11 mouse cellular contexts compared by ENCODE assay signal in the genomic region with DNA sequence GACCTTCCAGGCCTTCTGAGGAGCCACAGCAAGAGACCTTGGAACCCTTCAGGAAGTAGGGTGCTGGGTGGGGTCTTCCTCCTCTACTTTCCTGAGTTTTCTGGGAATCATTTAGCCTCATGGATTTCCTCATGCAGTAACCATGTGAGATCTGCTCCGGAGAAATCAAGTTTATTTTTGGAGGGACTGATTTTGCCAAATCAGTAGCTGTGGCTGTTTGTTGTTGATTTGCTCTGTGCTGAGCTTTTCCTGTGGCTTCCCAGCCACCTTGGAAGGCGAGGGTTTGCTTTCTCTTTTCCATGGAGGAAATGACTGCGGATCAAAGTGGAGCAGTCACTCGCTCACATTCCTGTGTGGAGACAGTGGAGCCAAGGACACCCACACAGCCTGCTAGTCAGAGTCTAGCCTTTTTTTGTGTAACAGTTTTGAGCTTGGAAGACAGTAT. TPM values are rescaled to one million over a fixed set of nuclear protein-coding genes. Genes with fewer than 3 reads are reported as not detected.
DNase-seq lines count a peak whose midpoint lies in the region; ATAC-seq and TF ChIP-seq lines count a peak whose summit lies in the region.
"Had no signal": no experiment of that assay in that cellular context is flagged by ENCODE, and none has a peak within 500 bp of the region (broad histone marks: within the 10 kb centered on the region; RNA-seq: fewer than 3 reads in every experiment).

No protein-coding gene starts in this region.

- H3K27ac ChIP-seq in heart, adult 2 months, result peak overlapping the region; percentile 87
- H3K27ac ChIP-seq in lung, postnatal 0 days (ENCODE audit: low read length), result peak overlapping the region; percentile 47
- no peak overlapping the region for H3K27ac ChIP-seq in forebrain, embryonic 12.5 days

- no peak for TF ChIP-seq CTCF in heart, adult 2 months (IDR thresholded peaks at IDR 0.05)
- no peak for TF ChIP-seq CTCF in lung, postnatal 0 days (IDR thresholded peaks at IDR 0.05)

- H3K4me2 ChIP-seq in lung, postnatal 0 days (replicated peaks; ENCODE audit: low read depth, low read length), result no peak overlapping the region
- H3K4me2 ChIP-seq in forebrain, embryonic 12.5 days, result no peak overlapping the region

- DNase-seq in left cerebral cortex, postnatal 25 days (ENCODE audit: low spot score in 2 of 2), result peak; percentile 37 to 68
- DNase-seq in left cerebral cortex, postnatal 4 days, result no peak
- peak in 1 of 2 experiments; percentile 55 for DNase-seq in heart, adult 2 months
- DNase-seq in heart, postnatal 25 days (ENCODE audit: low spot score), result peak; percentile 20
- no peak for DNase-seq in lung, postnatal 0 days (ENCODE audit: low spot score)
- no peak for DNase-seq in T-cell, adult 2 months (ENCODE audit: low spot score)
- DNase-seq in adrenal gland, adult 8-10 months, result no peak
- DNase-seq: cerebellum, adult 8-10 months had no signal

- peak; percentile 48; the same call in 1 of the 2 replicates for TF ChIP-seq EP300 in heart, adult 2 months (IDR thresholded peaks at IDR 0.05; ENCODE audit: insufficient read depth, low read depth, low read length)
- TF ChIP-seq EP300 in lung, postnatal 0 days (IDR thresholded peaks at IDR 0.05), result peak; percentile 31

- ATAC-seq in lung, postnatal 0 days, result peak; percentile 42
- no peak for ATAC-seq in forebrain, embryonic 12.5 days (ENCODE audit: low FRiP score)
- ATAC-seq: forebrain, embryonic 14.5 days had no signal

- H3K9ac ChIP-seq in heart, adult 2 months (ENCODE audit: low read depth, low read length), result no peak overlapping the region; the same call in 1 of the 2 replicates
- no peak overlapping the region for H3K9ac ChIP-seq in lung, postnatal 0 days (replicated peaks; ENCODE audit: low read depth)
- no peak overlapping the region for H3K9ac ChIP-seq in forebrain, embryonic 12.5 days

- TF ChIP-seq POLR2A in heart, adult 2 months (IDR thresholded peaks at IDR 0.05; ENCODE audit: insufficient read depth, low read depth, low read length), result 0 out of 2 replicates have a peak, but pooled peaks have one; percentile 7

- peaks cover 38% of the 10 kb centered on the region for H3K4me1 ChIP-seq in heart, adult 2 months (ENCODE audit: control insufficient read depth, insufficient read depth, low read length)
- peaks cover 12% of the 10 kb centered on the region; the same call in 1 of the 2 replicates for H3K4me1 ChIP-seq in lung, postnatal 0 days (ENCODE audit: insufficient read depth, low read depth, low read length)
- peaks cover 29% of the 10 kb centered on the region for H3K4me1 ChIP-seq in forebrain, embryonic 12.5 days

- no peaks in the 10 kb centered on the region for H3K79me2 ChIP-seq in heart, adult 2 months (replicated peaks; ENCODE audit: control insufficient read depth, insufficient read depth, low read length)

- H3K9me3 ChIP-seq in lung, postnatal 0 days (ENCODE audit: low read length), result no peaks in the 10 kb centered on the region
- no peaks in the 10 kb centered on the region for H3K9me3 ChIP-seq in forebrain, embryonic 12.5 days
- H3K9me3 ChIP-seq: G1E had no signal

- intact Hi-C loops in left cerebral cortex, postnatal 25 days (cut with DNase I), result no loop called here
- intact Hi-C loops in left cerebral cortex, postnatal 4 days (cut with DNase I), result no loop called here
- intact Hi-C loops in heart, adult 2 months (cut with DNase I), result loop anchor here (2.0 kb wide), 1 partner anchor 17 kb away; no protein-coding TSS in a partner anchor
- intact Hi-C loops in heart, postnatal 25 days (cut with DNase I), result loop anchor here (2.0 kb wide), 1 partner anchor 17 kb away; no protein-coding TSS in a partner anchor

- WGBS in heart, adult 2 months, result 16% methylated on average over 4 of the region's 4 CpGs
- 31% methylated on average over 4 of the region's 4 CpGs for WGBS in lung, postnatal 0 days
- WGBS in forebrain, embryonic 12.5 days, result 78% methylated on average over 4 of the region's 4 CpGs

- no peaks in the 10 kb centered on the region for H3K27me3 ChIP-seq in heart, adult 2 months (ENCODE audit: control insufficient read depth, insufficient read depth, low read length)
- H3K27me3 ChIP-seq in lung, postnatal 0 days (replicated peaks; ENCODE audit: insufficient read depth, low read length), result no peaks in the 10 kb centered on the region
- no peaks in the 10 kb centered on the region for H3K27me3 ChIP-seq in forebrain, embryonic 12.5 days

- H3K36me3 ChIP-seq in heart, adult 2 months (ENCODE audit: control insufficient read depth, insufficient read depth, low read length), result peaks cover 16% of the 10 kb centered on the region; the same call in 1 of the 2 replicates
- H3K36me3 ChIP-seq in lung, postnatal 0 days (ENCODE audit: insufficient read depth, low read length), result no peaks in the 10 kb centered on the region
- no peaks in the 10 kb centered on the region for H3K36me3 ChIP-seq in forebrain, embryonic 12.5 days (replicated peaks)
- H3K36me3 ChIP-seq: G1E had no signal

- H3K4me3 ChIP-seq in heart, adult 2 months, result no peak overlapping the region
- H3K4me3 ChIP-seq in lung, postnatal 0 days (ENCODE audit: low read depth, low read length), result no peak overlapping the region
- H3K4me3 ChIP-seq in forebrain, embryonic 12.5 days (replicated peaks), result no peak overlapping the region

RNA-seq across cellular contexts. Expression of a gene that starts 14.2 kb away (rescaled TPM):
- total RNA-seq in left cerebral cortex, postnatal 25 days (2021), result 1 to 10 TPM; 3.3 to 4.1 TPM
- 1 to 10 TPM; 5.2 to 6.8 TPM for total RNA-seq in left cerebral cortex, postnatal 4 days (2021)
- total RNA-seq in heart, adult 2 months (2021), result 10 to 100 TPM; 24.9 to 25.8 TPM
- polyA plus RNA-seq in heart, adult 2 months (2012; rRNA removed), result 16.5 and 34.0 TPM in 2 replicates
- 10 to 100 TPM; 22.4 to 23.1 TPM for total RNA-seq in heart, postnatal 25 days (2021)
- polyA plus RNA-seq in lung, postnatal 0 days (2015; fragmentation: Nextera tagmentation; extraction: Ambion mirVana), result 3.8 TPM in 2 replicates
- 1.7 and 2.6 TPM in 2 replicates for polyA plus RNA-seq in forebrain, embryonic 12.5 days (2016; fragmentation: Nextera tagmentation; extraction: Ambion mirVana)
- total RNA-seq in adrenal gland, adult 8-10 months (2022), result 10 to 100 TPM; 26.9 to 37.0 (median 28.7) TPM
- polyA plus RNA-seq: G1E had no signal

Comparison
In these comparisons a context has a peak if more than half of its experiments do, and no peak if none do; other contexts are left out.
1. DNase-seq: peak in left cerebral cortex, postnatal 25 days (2 of 2) and heart, postnatal 25 days (single experiment); none in left cerebral cortex, postnatal 4 days (single experiment), lung, postnatal 0 days (single experiment), T-cell, adult 2 months (single experiment) and adrenal gland, adult 8-10 months (single experiment).
2. intact Hi-C loops: an anchor here in heart, adult 2 months (2.0 kb wide) and heart, postnatal 25 days (2.0 kb wide); none called in left cerebral cortex, postnatal 25 days and left cerebral cortex, postnatal 4 days.